Mouse (Mus musculus): Measurements from ENCODE around the gene Gm42906.

GRCm38 (mm10) chr5:151167641-151168040, 260.3 kb downstream of the Gm42906 start:
- TF ChIP-seq GATA1 (IDR thresholded peaks at IDR 0.05; ENCODE audit: low read length) = no peak
- no peak for TF ChIP-seq TAL1 (IDR thresholded peaks at IDR 0.05; ENCODE audit: low read length)
